Mouse (Mus musculus): Measurements from ENCODE around the gene Gm13698.
"Not testable (repeated sequence)": the region's sequence is repeated elsewhere in the genome, so short reads cannot be mapped to it uniquely, and the experiment has no call there.

Gm13698 gene

GRCm38 (mm10) chr2:83955393-83955792 lies at the start of gene Gm13698:
TSS of gene Gm13698 (plus strand) at chr2:83955693.
- not testable (repeated sequence) for DNase-seq (ENCODE audit: low read depth)

- DNase-seq (ENCODE audit: low read depth), result no peak
Measured at GRCm38 (mm10) chr2:83929478-83930088, 25.9 kb upstream of the Gm13698 start.

- peak; percentile 26 for DNase-seq (ENCODE audit: low read depth)
Measured at GRCm38 (mm10) chr2:83940931-83941361, 14.5 kb upstream of the Gm13698 start, which contains the start of gene Zswim2. TSS of gene Zswim2 (minus strand) at chr2:83941228.

- DNase-seq (ENCODE audit: low read depth), result no peak
Measured at GRCm38 (mm10) chr2:83941378-83941777, 14.1 kb upstream of the Gm13698 start.

GRCm38 (mm10) chr2:83941792-83942191 lies 13.7 kb upstream of the Gm13698 start:
- DNase-seq (ENCODE audit: low read depth), result no peak

GRCm38 (mm10) chr2:83961203-83961602 lies 5.7 kb downstream of the Gm13698 start, which contains the start of gene Gm13693:
TSS of gene Gm13693 (plus strand) at chr2:83961503.
- not testable (repeated sequence) for DNase-seq (ENCODE audit: low read depth)

GRCm38 (mm10) chr2:83967013-83967412 lies 11.5 kb downstream of the Gm13698 start, which contains the start of gene Gm13695:
TSS of gene Gm13695 (plus strand) at chr2:83967313.
- DNase-seq (ENCODE audit: low read depth), result not testable (repeated sequence)

- DNase-seq (ENCODE audit: low read depth), result not testable (repeated sequence)
Measured at GRCm38 (mm10) chr2:83972823-83973222, 17.3 kb downstream of the Gm13698 start, which contains the start of gene Gm13696. TSS of gene Gm13696 (plus strand) at chr2:83973123.

GRCm38 (mm10) chr2:83978633-83979032 lies 23.1 kb downstream of the Gm13698 start, which contains the start of gene Gm13694:
TSS of gene Gm13694 (plus strand) at chr2:83978933.
- not testable (repeated sequence) for DNase-seq (ENCODE audit: low read depth)

GRCm38 (mm10) chr2:83984443-83984842 lies 28.9 kb downstream of the Gm13698 start, which contains the start of gene Gm13697:
TSS of gene Gm13697 (plus strand) at chr2:83984743.
- not testable (repeated sequence) for DNase-seq (ENCODE audit: low read depth)

GRCm38 (mm10) chr2:83990253-83990652 lies 34.8 kb downstream of the Gm13698 start, which contains the start of gene Gm13691:
TSS of gene Gm13691 (plus strand) at chr2:83990553.
- DNase-seq (ENCODE audit: low read depth), result not testable (repeated sequence)

GRCm38 (mm10) chr2:83993639-83994255 lies 38.3 kb downstream of the Gm13698 start:
- DNase-seq (ENCODE audit: low read depth), result not testable (repeated sequence)

- not testable (repeated sequence) for DNase-seq (ENCODE audit: low read depth)
Measured at GRCm38 (mm10) chr2:83994526-83994925, 39.0 kb downstream of the Gm13698 start.
